Mouse (Mus musculus): ENCODE data around the gene Cib4.

The Cib4 gene

GRCm38 (mm10) chr5:30518547-30518946 lies 27.1 kb downstream of the Cib4 start:
- 89% methylated on average over 6 of the region's 6 CpGs for WGBS

DNA sequence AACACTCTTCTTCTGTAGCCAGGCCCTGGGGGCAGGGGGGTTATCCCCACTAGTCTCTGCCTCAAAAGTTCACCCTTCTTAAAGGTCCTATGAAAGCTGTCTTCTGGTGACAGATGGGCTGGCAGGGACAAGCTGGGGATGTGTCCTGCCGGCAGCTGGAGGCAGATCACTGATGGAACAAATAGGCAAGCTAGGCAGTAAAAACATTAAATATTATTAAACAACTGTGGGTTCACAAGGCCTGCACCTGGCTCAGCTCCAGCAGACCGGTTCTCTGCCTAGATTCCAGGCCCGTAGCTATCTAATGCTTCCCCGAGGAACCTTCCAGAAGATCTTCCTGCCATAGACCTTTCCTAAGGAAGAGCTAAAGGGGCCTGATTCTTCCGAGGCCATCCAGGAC lies 27.5 kb downstream of the Cib4 start:
- 83% methylated on average over 5 of the region's 5 CpGs for WGBS

GRCm38 (mm10) chr5:30516376-30516775 lies 29.3 kb downstream of the Cib4 start:
- WGBS, result 56% methylated on average over 7 of the region's 7 CpGs

- WGBS, result 72% methylated on average over 8 of the region's 8 CpGs
Observed at GRCm38 (mm10) chr5:30513111-30513510, 32.5 kb downstream of the Cib4 start.

GRCm38 (mm10) chr5:30497299-30497698 lies 48.3 kb downstream of the Cib4 start:
- 81% methylated on average over 7 of the region's 7 CpGs for whole genome bisulfite sequencing

DNA sequence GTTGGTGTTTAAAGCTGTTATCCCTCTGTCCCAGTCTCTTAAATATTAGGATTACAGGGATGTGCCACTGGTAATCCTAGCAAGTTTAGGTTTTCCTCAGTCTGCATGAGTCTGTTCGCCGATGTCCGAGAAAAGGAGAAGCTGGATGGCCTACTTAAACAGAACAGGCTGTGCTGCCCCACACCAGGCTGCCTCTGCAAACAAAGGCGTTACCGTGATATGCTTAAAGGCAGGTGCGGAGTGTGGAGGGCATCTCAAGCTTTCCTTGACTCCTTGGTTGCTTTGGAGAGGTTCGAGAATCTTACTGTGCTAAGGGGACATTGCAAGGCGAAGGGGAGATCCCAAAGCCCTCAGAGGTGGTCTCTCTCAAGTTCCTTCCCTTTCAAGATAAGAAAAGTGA lies 48.8 kb downstream of the Cib4 start:
- 84% methylated on average over 8 of the region's 8 CpGs for whole genome bisulfite sequencing

DNA sequence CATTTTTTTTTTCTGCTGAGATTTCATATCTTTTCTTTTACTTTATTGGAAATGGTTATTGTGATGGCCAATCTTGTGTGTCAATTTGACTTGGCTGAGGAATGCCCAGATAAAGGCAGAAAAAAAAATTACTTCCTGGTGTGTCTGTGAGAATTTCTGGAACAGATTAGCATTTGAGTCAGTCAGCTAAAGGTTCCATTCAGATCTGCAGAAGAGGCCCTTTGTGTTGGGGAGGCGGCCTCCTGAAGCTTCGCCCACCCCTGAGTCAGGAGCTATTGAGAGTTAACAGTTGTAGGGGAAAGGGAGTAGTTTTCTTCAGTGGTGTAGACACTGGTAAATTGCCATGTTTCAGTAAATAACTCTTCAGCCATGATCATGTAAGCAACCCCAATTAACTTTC lies 50.3 kb downstream of the Cib4 start:
- WGBS, result 67% methylated on average over 2 of the region's 2 CpGs

DNA sequence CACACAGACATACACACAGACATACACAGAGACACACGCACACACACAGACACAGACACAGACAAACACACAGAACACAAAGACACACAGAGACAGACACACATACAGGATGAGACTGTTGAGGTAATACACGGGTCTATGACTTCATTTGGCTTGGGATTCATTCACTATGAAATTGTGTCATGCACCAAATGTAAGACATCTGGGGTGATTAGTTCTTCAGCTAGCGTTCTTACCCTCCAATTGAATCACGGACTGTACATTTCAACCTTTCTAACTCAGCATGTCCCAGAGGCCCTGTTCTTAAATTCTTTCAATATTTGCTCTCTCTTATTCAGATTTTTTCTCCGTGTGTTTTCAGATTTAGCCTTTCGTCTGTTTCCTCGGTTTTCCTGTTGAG lies 51.0 kb downstream of the Cib4 start:
- 80% methylated on average over 7 of the region's 7 CpGs for WGBS

DNA sequence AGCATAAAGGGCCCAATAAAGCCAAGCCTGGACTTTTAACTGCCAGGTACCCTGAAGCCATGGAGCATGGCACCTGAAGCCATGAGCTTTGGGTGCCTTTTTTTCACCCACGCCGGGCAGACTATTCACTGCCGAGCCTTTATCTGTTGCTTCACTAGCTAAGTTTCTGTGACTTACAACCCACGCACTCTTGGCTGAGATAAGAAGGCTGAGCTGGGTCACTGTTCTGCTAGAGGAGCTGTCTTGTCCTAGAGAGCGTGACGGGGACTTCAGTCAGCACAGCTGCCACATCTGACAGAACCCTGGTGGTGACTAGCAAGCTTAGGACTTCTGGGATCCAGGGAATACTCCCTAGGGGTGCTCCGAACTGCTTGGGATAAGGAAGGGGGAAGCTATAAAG lies 51.9 kb downstream of the Cib4 start:
- 69% methylated on average over 7 of the region's 7 CpGs for WGBS

DNA sequence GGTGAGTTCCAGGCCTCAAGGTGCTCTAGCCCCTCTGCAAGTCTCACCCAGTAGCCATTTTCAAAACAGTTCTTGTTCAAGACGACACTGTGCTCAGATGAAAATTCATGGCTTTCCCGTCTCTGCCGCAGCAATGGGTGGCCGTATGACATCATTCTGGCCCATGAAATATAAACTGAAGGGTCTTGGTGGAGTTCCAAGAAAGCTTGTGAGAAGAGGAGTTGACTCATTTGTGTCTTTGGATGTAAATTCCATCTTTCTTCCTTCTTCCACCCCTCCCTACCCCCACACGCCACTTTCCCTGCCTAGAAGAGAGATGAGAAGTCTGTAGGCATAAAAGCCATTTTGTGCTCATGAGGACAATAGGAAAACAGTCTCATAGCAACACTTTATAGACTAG lies 54.8 kb downstream of the Cib4 start:
- 45% methylated on average over 5 of the region's 5 CpGs for WGBS

- WGBS, result 80% methylated on average over 6 of the region's 6 CpGs
Observed at GRCm38 (mm10) chr5:30485136-30485535, 60.5 kb downstream of the Cib4 start.

DNA sequence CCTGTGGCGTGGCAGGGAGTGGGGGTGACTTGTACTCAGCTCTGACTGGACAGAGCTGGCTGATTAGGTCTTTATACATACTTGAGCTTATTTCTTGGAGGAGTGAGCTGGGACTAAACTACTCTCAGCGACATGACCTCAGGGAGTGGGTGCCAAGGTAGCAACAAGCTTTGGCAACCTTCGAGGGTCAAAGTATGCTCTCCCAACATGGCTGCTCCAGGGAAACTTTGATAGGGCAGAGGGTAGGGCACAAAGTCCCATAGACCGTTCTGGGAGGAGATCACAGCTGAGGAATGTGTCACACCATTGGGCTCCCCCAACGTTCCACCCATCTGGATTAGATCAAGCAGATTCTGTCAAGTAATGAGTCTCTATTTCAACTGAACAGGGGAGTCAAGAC lies 61.0 kb downstream of the Cib4 start:
- 91% methylated on average over 5 of the region's 5 CpGs for WGBS

DNA sequence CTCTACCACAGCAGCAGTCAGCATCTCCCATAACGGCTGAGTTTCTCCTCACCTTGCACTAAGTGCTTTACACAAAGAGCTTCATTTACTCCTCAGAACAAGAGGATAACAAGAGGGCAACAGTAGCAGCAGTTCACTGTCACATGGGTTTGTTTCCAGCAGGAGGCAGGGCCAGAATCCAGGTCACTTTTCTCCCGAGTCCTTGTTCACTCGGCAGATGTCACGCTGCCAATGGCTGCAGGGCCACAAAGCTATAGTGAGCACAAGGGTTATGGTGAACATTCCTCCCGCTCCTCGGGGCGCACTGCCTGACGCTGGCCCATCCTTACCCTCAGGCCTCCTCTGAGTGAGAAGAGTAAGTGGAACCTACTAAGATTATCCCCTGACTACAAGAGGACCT lies 62.1 kb downstream of the Cib4 start:
- WGBS, result 73% methylated on average over 8 of the region's 8 CpGs

DNA sequence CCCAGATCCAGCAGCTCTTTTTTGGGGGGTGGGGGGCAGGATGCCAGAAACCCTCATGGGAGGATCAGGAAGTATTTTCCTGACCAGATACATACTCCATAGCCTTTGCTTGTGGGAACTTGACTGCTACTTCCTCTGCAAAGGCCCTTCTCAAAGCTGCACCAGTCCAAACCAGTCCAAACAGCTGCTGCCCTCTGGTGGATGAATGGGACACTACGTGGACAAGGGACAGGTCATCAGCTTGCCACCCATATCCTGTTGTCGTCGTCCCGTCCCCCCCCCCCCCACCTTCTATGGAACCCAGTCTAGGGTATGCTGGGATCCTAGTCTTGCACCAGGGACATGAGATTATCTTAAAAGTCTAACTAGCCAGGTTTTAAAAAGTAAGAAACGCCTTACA lies 63.3 kb downstream of the Cib4 start:
- WGBS, result 17% methylated on average over 5 of the region's 5 CpGs

DNA sequence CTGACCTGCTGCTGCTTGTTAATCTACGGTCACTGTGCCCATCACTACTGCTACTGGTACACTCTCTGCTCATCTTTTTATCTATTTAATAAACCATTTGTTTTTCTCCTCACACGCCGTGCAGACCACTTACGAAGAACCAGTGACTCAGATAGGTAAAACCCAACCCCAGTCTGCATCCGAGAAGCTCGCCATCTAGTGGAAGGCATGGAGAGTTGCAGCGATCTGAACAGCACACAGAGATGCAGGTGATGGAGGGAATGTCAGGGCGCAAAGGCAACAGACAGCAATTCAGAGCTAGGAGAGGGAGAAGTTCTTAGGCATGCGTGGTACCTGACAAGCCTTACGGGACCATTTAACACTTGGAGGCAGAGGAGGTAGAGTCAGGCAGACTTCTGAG lies 69.1 kb downstream of the Cib4 start:
- 39% methylated on average over 10 of the region's 10 CpGs for WGBS

GRCm38 (mm10) chr5:30472148-30472547 lies 73.5 kb downstream of the Cib4 start:
- 86% methylated on average over 5 of the region's 5 CpGs for WGBS

DNA sequence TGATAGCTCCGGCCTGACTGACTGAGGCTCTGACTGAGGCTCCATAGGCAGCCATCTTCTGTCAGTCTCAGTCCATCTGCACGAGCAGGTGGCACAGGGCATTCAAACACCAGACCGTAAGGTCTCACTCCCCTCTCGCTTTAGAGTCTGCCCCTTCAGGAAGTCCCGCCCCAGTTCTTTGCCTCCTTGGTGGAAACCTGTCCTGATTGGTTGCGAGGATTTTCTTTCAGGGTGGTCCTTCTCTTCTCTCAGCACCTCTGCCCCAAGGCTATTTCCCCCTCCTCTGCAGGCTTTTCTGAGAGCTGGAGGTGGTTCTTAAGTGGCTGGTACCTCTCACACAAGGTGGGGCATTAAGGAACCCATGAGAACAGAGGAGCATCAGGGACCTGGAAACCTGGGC lies 75.2 kb downstream of the Cib4 start:
- WGBS, result 71% methylated on average over 6 of the region's 6 CpGs

- 27% methylated on average over 9 of the region's 9 CpGs for WGBS
Observed at GRCm38 (mm10) chr5:30466315-30466714, 79.3 kb downstream of the Cib4 start.

DNA sequence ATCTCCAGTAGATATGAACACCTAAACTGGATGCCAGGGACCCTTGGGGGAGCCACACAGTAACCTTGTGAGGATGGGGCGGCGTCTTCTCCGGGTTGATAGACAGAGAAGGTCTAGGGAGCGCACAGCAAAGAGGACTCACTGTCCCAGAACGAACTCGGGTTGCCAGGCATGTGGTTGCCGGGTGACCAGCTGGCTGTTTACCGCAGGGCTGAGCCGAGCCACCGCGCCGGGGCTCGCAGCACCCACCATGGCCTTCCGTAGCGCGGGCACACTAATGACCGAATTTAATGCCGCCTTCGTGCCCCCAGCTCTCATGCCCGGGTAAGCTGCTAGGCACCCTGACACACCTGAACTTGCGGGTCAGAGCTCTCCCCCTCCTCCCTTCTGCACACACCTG lies 79.8 kb downstream of the Cib4 start, which contains the start of gene 1700001C02Rik:
Gene 1700001C02Rik (plus strand): TSS at position 187 of the 400 bp plus-strand sequence.
- 18% methylated on average over 21 of the region's 21 CpGs for WGBS

- 18% methylated on average over 12 of the region's 12 CpGs for WGBS
Observed at GRCm38 (mm10) chr5:30461821-30462220, 83.8 kb downstream of the Cib4 start, which contains the start of gene Otof. Gene Otof (minus strand): TSS chr5:30461932.

DNA sequence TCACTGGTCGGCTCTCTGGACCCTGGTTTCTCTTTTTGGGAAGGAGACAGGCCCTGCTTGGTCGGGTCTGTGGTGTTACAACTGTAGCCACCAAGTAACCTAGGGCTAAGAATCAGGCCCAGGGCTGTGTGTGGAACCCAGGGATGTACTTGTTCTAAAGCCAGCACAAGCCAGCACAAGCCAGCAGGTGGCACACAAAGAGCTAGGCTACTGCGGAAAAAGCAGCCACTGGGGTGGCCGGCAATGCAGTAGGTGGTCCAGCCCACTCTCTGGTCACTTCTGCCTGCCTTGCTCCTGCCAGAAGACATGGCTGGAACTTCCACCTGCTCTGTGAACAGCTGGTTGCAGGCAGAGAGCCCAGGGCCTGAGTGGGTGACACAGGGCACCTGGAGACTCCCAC lies 85.5 kb downstream of the Cib4 start:
- WGBS, result 47% methylated on average over 4 of the region's 4 CpGs

DNA sequence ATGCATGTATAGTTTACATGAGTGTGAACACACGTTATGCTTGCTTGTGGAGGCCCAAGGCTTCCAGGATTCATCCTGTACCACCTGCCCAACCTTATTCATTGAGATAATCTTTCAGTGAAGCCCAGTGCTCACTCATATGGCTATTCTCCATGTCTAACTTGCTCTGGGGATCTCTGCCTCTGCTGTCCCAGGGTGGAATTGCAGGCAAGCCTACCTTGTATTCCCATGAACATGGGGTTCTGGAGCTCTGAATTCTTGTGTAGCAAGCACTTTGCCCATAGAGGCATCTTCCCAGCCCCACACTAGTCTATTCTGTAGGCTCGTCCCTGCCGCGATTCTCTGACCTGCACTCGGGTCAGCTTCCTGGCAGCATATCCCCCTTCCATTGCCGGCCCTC lies 89.6 kb downstream of the Cib4 start:
- WGBS, result 57% methylated on average over 6 of the region's 6 CpGs

GRCm38 (mm10) chr5:30444327-30444895 lies 101.2 kb downstream of the Cib4 start:
- WGBS, result 85% methylated on average over 13 of the region's 13 CpGs

- WGBS, result 68% methylated on average over 5 of the region's 5 CpGs
Observed at GRCm38 (mm10) chr5:30442196-30442595, 103.4 kb downstream of the Cib4 start.

Measured in cerebral cortex, adult 2 months (tissue).